Mouse (Mus musculus): ENCODE data around the gene Cox4i2. TPM values are rescaled to one million over a fixed set of nuclear protein-coding genes. Genes with fewer than 3 reads are reported as not detected.
A peak's percentile ranks its signal among the peaks of the same experiment; 100 is the strongest.

Cox4i2 gene
- polyA plus RNA-seq, 1 experiment from 2014 or later, result 29.3 TPM

DNA sequence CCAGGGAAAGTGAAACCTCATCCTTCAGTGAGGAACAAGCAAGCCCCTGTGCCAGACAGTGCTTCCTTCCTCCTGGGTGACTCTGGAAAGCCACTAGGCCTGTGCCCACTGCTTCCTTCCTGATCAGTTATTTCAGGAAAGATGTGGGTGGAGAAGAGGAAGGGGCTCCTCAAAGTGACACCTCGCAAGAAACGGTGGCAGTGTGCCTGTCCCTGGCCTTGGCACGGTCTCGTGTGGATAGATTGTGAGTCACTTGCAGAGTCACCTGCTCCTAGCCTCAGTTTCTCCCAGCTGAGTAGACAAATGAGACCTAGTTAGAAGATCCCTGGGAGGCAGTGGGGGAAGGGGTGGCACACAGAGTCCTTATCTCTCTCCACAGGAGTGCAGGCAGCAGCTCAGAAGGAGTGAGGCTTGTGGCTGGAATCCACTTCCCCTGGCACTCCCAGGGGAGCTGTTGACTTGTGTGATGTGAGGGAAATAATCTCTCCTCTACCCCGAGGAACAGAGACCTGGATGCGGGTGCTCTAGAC, 35.0 kb downstream of the Cox4i2 start:
- H3K27ac ChIP-seq, result no peak overlapping the region
- H3K4me1 ChIP-seq, result peaks cover 37% of the 10 kb centered on the region
- no peak overlapping the region for H3K4me3 ChIP-seq
- 71% methylated on average over 6 of the region's 6 CpGs for WGBS
- H3K9me3 ChIP-seq, result no peaks in the 10 kb centered on the region
- peaks cover 20% of the 10 kb centered on the region for H3K36me3 ChIP-seq
- no peak overlapping the region for H3K9ac ChIP-seq
- H3K27me3 ChIP-seq, result no peaks in the 10 kb centered on the region
- H3K4me2 ChIP-seq, result no peak overlapping the region
- ATAC-seq (ENCODE audit: insufficient number of reproducible peaks, insufficient read depth, low FRiP score, low TSS enrichment, low read depth), result no peak

DNA sequence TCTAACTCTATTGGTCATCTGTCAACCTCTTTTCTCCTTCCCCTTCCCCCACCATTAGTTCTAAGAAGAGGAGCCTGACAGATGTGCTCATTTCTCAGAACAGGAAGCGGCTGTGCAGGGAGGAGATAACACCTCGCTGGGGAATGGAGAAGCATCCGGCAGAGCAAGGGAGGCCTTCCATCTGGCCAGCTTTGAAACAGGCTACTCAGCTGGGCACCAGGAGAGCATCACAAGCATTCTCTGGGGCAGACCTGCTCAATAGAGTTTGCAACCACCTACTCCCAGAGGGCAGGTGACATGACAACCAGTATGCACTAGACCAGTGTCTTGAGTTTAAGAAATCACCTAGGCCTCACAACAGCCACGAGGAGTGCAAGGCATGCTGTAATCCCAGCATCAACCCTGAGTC, 35.6 kb downstream of the Cox4i2 start:
- H3K27me3 ChIP-seq, result no peaks in the 10 kb centered on the region
- WGBS, result 58% methylated on average over 4 of the region's 4 CpGs
- H3K4me1 ChIP-seq, result peaks cover 44% of the 10 kb centered on the region
- H3K27ac ChIP-seq, result peak overlapping the region; percentile 33; the same call in 1 of the 2 replicates
- peaks cover 20% of the 10 kb centered on the region for H3K36me3 ChIP-seq
- no peak overlapping the region for H3K4me3 ChIP-seq
- H3K9ac ChIP-seq, result no peak overlapping the region
- ATAC-seq (ENCODE audit: insufficient number of reproducible peaks, insufficient read depth, low FRiP score, low TSS enrichment, low read depth), result no peak
- H3K9me3 ChIP-seq, result no peaks in the 10 kb centered on the region
- no peak overlapping the region for H3K4me2 ChIP-seq

DNA sequence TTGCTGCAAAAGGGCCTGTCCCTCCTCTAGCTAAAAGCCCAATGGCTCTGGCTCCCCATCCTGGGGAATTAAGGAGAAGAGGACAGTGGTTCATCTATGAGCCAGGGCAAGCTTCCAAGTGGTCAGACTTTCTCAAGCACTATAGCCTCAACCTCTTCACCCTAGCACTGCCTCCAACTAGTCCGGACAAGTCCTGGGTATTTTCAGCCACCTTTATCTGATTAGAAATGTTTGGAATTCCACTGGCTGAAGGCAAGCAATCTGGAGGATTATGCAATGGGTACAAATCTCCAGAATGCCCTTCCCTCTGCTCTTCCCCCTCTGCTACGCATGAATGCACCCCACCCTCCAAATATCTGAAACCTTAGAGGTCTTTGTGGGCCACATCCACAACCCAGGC, 38.5 kb downstream of the Cox4i2 start:
- Histone ChIP-seq H3K9me3 (no peaks in the 10 kb centered on the region), H3K27ac (no peak overlapping the region), H3K36me3 (peaks cover 12% of the 10 kb centered on the region), H3K4me3 (no peak overlapping the region), H3K4me2 (no peak overlapping the region), H3K4me1 (peaks cover 39% of the 10 kb centered on the region), H3K27me3 (no peaks in the 10 kb centered on the region), H3K9ac (no peak overlapping the region)
- WGBS, result 52% methylated on average over 2 of the region's 2 CpGs
- no peak for ATAC-seq (ENCODE audit: insufficient number of reproducible peaks, insufficient read depth, low FRiP score, low TSS enrichment, low read depth)

- no peak overlapping the region for H3K9ac ChIP-seq
- no peak overlapping the region for H3K4me3 ChIP-seq
- no peaks in the 10 kb centered on the region for H3K9me3 ChIP-seq
- 75% methylated on average over 5 of the region's 5 CpGs for WGBS
- peaks cover 14% of the 10 kb centered on the region; the same call in 1 of the 2 replicates for H3K36me3 ChIP-seq
- H3K27me3 ChIP-seq, result no peaks in the 10 kb centered on the region
- H3K27ac ChIP-seq, result no peak overlapping the region
- peaks cover 39% of the 10 kb centered on the region for H3K4me1 ChIP-seq
- no peak for ATAC-seq (ENCODE audit: insufficient number of reproducible peaks, insufficient read depth, low FRiP score, low TSS enrichment, low read depth)
- no peak overlapping the region for H3K4me2 ChIP-seq
These were observed 39.4 kb downstream of the Cox4i2 start for GRCm38 (mm10) chr2:152793381-152793780.

DNA sequence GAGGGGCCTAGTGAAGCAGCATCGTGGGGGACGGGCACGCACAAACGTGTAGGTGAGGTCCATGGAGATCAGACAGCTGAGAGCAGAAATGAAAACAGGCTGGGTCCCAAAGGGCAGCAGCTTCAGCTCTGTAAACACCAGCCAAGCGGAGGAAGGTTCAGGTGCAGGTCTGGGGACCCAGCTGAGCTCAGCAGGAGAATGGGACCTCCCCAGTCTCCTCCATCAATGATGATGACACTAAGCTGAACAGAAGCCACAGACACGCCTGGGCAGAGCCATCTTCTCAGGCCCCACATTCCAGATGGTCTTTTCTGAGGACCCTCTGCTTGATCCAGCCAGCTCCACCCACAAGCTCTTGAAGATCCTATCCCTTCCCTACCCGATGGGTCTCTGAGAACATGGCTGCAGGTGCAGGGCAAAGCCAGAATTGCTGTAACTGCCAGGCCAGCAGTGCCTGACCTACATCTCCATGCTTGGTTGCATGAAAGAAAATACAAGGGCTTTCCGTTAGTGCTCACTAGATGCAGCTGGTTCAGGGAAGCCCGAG, 40.4 kb downstream of the Cox4i2 start:
- no peak overlapping the region for H3K27ac ChIP-seq
- H3K4me3 ChIP-seq, result no peak overlapping the region
- H3K9ac ChIP-seq, result no peak overlapping the region
- 68% methylated on average over 9 of the region's 9 CpGs for WGBS
- no peak for ATAC-seq (ENCODE audit: insufficient number of reproducible peaks, insufficient read depth, low FRiP score, low TSS enrichment, low read depth)
- peaks cover 14% of the 10 kb centered on the region; the same call in 1 of the 2 replicates for H3K36me3 ChIP-seq
- no peaks in the 10 kb centered on the region for H3K27me3 ChIP-seq
- no peak overlapping the region for H3K4me2 ChIP-seq
- no peaks in the 10 kb centered on the region for H3K9me3 ChIP-seq
- H3K4me1 ChIP-seq, result peaks cover 35% of the 10 kb centered on the region

- Histone ChIP-seq H3K4me2 (no peak overlapping the region), H3K4me1 (peaks cover 23% of the 10 kb centered on the region), H3K9me3 (no peaks in the 10 kb centered on the region), H3K36me3 (0 out of 2 replicates have a peak, but pooled peaks cover 3% of the 10 kb centered on the region), H3K9ac (no peak overlapping the region), H3K27ac (no peak overlapping the region), H3K27me3 (no peaks in the 10 kb centered on the region), H3K4me3 (no peak overlapping the region)
- WGBS, result 88% methylated on average over 1 of the region's 1 CpGs
- ATAC-seq (ENCODE audit: insufficient number of reproducible peaks, insufficient read depth, low FRiP score, low TSS enrichment, low read depth), result no peak
These were observed 43.6 kb downstream of the Cox4i2 start for GRCm38 (mm10) chr2:152797589-152797988.

DNA sequence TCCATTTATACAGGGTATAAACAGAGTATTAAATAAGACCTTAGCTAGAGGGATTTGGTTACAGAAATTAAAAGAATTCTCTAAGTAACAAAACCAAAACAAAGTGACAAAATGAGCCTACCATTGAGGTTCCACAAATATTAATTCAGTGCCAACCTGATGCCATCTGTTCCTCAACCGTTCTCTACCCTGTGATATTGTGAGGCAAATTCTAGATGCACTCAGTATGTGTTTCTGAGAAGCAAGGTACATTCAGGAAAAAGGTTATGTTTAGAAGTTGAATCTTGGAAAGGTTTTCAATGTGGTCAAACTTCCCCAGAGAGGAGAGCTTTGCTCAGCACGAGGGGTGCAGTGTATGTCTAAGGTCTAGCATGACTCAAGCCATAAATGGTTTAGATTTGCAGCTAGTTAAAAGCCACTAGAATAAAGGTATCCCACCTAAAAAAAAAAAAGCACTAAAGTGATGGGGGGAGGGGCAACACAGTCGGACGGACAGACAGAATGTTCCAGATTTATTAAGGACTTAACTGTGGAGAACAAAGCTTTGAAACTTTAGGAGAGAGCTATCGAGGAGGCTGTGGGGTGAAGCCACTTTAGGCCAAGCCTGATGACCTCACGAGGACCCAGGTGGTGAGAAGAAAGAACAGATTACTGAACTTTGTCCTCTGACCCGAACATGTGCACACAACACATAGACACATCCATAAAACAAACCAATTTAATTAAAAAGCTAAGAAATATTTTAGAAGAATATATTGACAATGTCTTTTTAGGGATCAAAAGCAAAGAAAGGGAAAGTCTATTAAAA, 46.2 kb downstream of the Cox4i2 start:
- WGBS, result 72% methylated on average over 7 of the region's 7 CpGs
- H3K27me3 ChIP-seq, result no peaks in the 10 kb centered on the region
- H3K27ac ChIP-seq, result no peak overlapping the region
- no peak overlapping the region for H3K9ac ChIP-seq
- no peak for ATAC-seq (ENCODE audit: insufficient number of reproducible peaks, insufficient read depth, low FRiP score, low TSS enrichment, low read depth)
- H3K4me1 ChIP-seq, result peaks cover 14% of the 10 kb centered on the region
- no peak overlapping the region for H3K4me3 ChIP-seq
- H3K9me3 ChIP-seq, result no peaks in the 10 kb centered on the region
- H3K36me3 ChIP-seq, result 0 out of 2 replicates have a peak, but pooled peaks cover 5% of the 10 kb centered on the region
- no peak overlapping the region for H3K4me2 ChIP-seq

GRCm38 (mm10) chr2:152800762-152801113, 46.8 kb downstream of the Cox4i2 start:
- Histone ChIP-seq H3K4me3 (no peak overlapping the region), H3K4me1 (peaks cover 18% of the 10 kb centered on the region), H3K36me3 (0 out of 2 replicates have a peak, but pooled peaks cover 5% of the 10 kb centered on the region), H3K9ac (no peak overlapping the region), H3K27me3 (no peaks in the 10 kb centered on the region), H3K27ac (no peak overlapping the region), H3K4me2 (no peak overlapping the region), H3K9me3 (no peaks in the 10 kb centered on the region)
- ATAC-seq (ENCODE audit: insufficient number of reproducible peaks, insufficient read depth, low FRiP score, low TSS enrichment, low read depth), result no peak

DNA sequence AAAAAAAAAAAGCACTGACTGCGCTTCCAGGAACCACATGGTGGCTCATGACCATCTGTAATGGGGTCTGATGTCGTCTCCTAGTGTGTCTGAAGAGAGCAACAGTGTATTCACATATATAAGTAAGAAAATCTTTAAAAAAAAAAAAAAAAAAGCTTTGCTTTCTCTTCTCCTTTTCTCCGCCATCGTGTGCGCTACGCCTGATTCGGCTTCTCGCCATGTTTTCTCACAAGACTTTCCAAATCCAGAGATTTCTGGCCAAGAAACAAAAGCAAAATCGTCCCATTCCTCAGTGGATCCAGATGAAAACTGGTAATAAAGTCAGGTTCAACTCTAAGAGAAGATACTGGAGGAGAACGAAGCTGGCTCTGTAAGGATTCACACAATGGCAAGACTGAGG, 48.3 kb downstream of the Cox4i2 start:
- peaks cover 9% of the 10 kb centered on the region; the same call in 1 of the 2 replicates for H3K36me3 ChIP-seq
- no peak for ATAC-seq (ENCODE audit: insufficient number of reproducible peaks, insufficient read depth, low FRiP score, low TSS enrichment, low read depth)
- WGBS, result 94% methylated on average over 10 of the region's 10 CpGs

DNA sequence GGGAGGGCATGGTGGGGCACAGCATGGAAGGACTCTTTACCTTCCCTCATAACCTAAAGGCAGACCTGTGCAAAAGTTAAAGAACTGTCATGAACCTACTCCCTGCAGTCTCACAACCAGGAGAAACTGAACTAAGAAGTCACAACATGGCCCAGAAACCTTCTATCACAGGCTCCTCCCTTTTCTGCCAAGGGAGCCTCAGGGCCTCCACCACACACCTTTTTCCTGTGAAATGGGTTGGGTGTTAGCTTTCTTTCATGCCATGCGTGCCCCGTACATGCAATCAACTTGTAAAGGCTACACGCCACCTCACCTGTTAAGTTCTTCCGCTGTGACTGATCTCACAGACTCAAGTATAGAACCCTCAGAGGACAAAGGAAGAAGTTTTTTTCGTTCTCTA, 49.1 kb downstream of the Cox4i2 start:
- H3K4me3 ChIP-seq, result no peak overlapping the region
- peaks cover 6% of the 10 kb centered on the region; the same call in 1 of the 2 replicates for H3K36me3 ChIP-seq
- H3K27ac ChIP-seq, result no peak overlapping the region
- peaks cover 24% of the 10 kb centered on the region for H3K4me1 ChIP-seq
- no peak overlapping the region for H3K4me2 ChIP-seq
- no peak overlapping the region for H3K9ac ChIP-seq
- ATAC-seq (ENCODE audit: insufficient number of reproducible peaks, insufficient read depth, low FRiP score, low TSS enrichment, low read depth), result no peak
- H3K9me3 ChIP-seq, result no peaks in the 10 kb centered on the region
- H3K27me3 ChIP-seq, result no peaks in the 10 kb centered on the region
- WGBS, result 91% methylated on average over 5 of the region's 5 CpGs

More for the DNA sequence above, 48.3 kb downstream of the Cox4i2 start:
- Histone ChIP-seq H3K4me2 (no peak overlapping the region), H3K9me3 (no peaks in the 10 kb centered on the region), H3K27ac (no peak overlapping the region), H3K27me3 (no peaks in the 10 kb centered on the region), H3K4me1 (peaks cover 24% of the 10 kb centered on the region), H3K4me3 (no peak overlapping the region), H3K9ac (no peak overlapping the region)

DNA sequence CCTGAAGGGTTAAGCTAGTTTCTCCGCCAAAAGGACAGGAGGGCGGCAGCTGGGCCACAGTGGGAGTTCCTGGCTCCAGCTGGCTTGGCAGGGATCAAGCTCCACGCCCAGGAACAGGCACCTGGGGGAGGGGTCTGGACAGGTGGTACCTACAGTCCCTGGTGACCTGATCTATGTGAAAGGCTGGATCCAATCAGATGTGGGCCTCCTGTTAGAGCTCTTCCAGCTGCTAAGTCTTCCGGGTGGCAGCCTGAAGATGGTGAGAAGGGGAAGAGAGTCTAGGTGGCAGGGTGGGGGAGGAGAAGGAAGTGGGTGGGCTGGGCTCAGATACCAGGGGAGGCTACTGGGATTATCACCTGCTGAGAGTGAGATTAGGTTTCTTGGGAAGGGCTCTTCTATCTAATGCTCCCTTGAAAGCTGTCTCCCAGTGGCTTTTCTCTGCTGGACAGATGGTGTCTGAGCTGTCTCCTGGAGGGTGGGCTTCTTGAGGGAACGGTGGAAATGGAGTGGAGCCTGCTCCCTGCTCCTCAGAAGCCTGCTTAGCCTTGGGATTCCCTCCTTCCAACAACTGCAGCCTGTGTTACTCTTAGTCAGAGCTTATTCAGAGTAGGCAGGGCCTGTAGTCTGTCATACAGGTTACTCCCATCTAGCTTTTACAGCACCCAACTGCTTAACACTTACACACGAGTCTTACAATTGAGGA, 50.6 kb downstream of the Cox4i2 start:
- H3K9ac ChIP-seq, result no peak overlapping the region
- H3K36me3 ChIP-seq, result peaks cover 6% of the 10 kb centered on the region; the same call in 1 of the 2 replicates
- no peaks in the 10 kb centered on the region for H3K9me3 ChIP-seq
- no peak; the same call in 1 of the 2 replicates for ATAC-seq (ENCODE audit: insufficient number of reproducible peaks, insufficient read depth, low FRiP score, low TSS enrichment, low read depth)
- no peak overlapping the region for H3K4me3 ChIP-seq
- H3K27ac ChIP-seq, result peak overlapping the region; percentile 56
- WGBS, result 8% methylated on average over 6 of the region's 6 CpGs
- no peaks in the 10 kb centered on the region for H3K27me3 ChIP-seq
- H3K4me1 ChIP-seq, result peaks cover 24% of the 10 kb centered on the region
- no peak overlapping the region for H3K4me2 ChIP-seq

Data from embryonic facial prominence, embryonic 13.5 days (tissue).